Mouse (Mus musculus): Measurements from ENCODE around the gene Mettl7b.

GRCm38 (mm10) chr10:128933574-128933973 lies 27.2 kb downstream of the Mettl7b start, which contains the start of gene Itga7:
- TF ChIP-seq POLR2A (IDR thresholded peaks at IDR 0.05; ENCODE audit: borderline replicate concordance, control insufficient read depth, low read depth, low read length) (no peak), CTCF (IDR thresholded peaks at IDR 0.05; ENCODE audit: control insufficient read depth, insufficient read depth, low read length) (no peak)

Data from bone marrow, adult 2 months (tissue).